Mouse (Mus musculus) left cerebral cortex, adult 9 months (tissue): ENCODE measurements around the gene Gm37240.

Source experiments
- DNase-seq, 2 experiments: peaks; one replicate each; pipeline ENCODE4 v3.0.0; 2022; ENCODE audit warnings: low spot score in 2 of 2

The Gm37240 gene

GRCm38 (mm10) chr3:84480006-84480897 is 1407.1 kb downstream of the Gm37240 start, which contains the start of gene Fhdc1:
TSS of gene Fhdc1 (minus strand) at chr3:84480429.
- DNase-seq, result peak in 1 of 2 experiments; percentile 34

- peak in 1 of 2 experiments; percentile 17 for DNase-seq
Observed at GRCm38 (mm10) chr3:84479293-84480005, 1407.9 kb downstream of the Gm37240 start.

GRCm38 (mm10) chr3:84478896-84479292 is 1408.4 kb downstream of the Gm37240 start:
- no peak for DNase-seq

GRCm38 (mm10) chr3:84478195-84478594 is 1409.1 kb downstream of the Gm37240 start:
- no peak for DNase-seq

GRCm38 (mm10) chr3:84477498-84477897 is 1409.8 kb downstream of the Gm37240 start:
- DNase-seq, result no peak

- no peak for DNase-seq
Observed at GRCm38 (mm10) chr3:84474981-84475775, 1412.1 kb downstream of the Gm37240 start.

- no peak for DNase-seq
Observed at GRCm38 (mm10) chr3:84474398-84474797, 1412.9 kb downstream of the Gm37240 start.

- DNase-seq, result no peak
Observed at GRCm38 (mm10) chr3:84472955-84473354, 1414.4 kb downstream of the Gm37240 start.

GRCm38 (mm10) chr3:84472527-84472926 is 1414.8 kb downstream of the Gm37240 start:
- no peak for DNase-seq

- no peak for DNase-seq
Observed at GRCm38 (mm10) chr3:84471146-84471545, 1416.2 kb downstream of the Gm37240 start.

- no peak for DNase-seq
Observed at GRCm38 (mm10) chr3:84468111-84468453, 1419.2 kb downstream of the Gm37240 start.

GRCm38 (mm10) chr3:84467419-84468110 is 1419.8 kb downstream of the Gm37240 start:
- DNase-seq, result no peak

- DNase-seq, result no peak
Observed at GRCm38 (mm10) chr3:84465822-84466500, 1421.4 kb downstream of the Gm37240 start.

GRCm38 (mm10) chr3:84461687-84462086 is 1425.6 kb downstream of the Gm37240 start:
- DNase-seq, result no peak

- no peak for DNase-seq
Observed at GRCm38 (mm10) chr3:84460952-84461351, 1426.4 kb downstream of the Gm37240 start.

- DNase-seq, result no peak
Observed at GRCm38 (mm10) chr3:84460499-84460898, 1426.8 kb downstream of the Gm37240 start.

GRCm38 (mm10) chr3:84455733-84456417 is 1431.4 kb downstream of the Gm37240 start:
- no peak for DNase-seq

GRCm38 (mm10) chr3:84450651-84451050 is 1436.7 kb downstream of the Gm37240 start:
- DNase-seq, result no peak

GRCm38 (mm10) chr3:84449015-84449414 is 1438.3 kb downstream of the Gm37240 start:
- DNase-seq, result no peak

GRCm38 (mm10) chr3:84447803-84448202 is 1439.5 kb downstream of the Gm37240 start:
- DNase-seq, result no peak
